Mouse (Mus musculus): ENCODE results near the gene Krtap1-4.

The Krtap1-4 gene

GRCm38 (mm10) chr11:99556195-99556594 is 27.3 kb downstream of the Krtap1-4 start:
- no peak for ATAC-seq (ENCODE audit: insufficient number of reproducible peaks, low FRiP score, low TSS enrichment)

GRCm38 (mm10) chr11:99550765-99551164 is 32.7 kb downstream of the Krtap1-4 start, which contains the start of gene Krtap3-3:
Gene Krtap3-3 (minus strand): TSS chr11:99550865.
- no peak for ATAC-seq (ENCODE audit: insufficient number of reproducible peaks, low FRiP score, low TSS enrichment)

DNA sequence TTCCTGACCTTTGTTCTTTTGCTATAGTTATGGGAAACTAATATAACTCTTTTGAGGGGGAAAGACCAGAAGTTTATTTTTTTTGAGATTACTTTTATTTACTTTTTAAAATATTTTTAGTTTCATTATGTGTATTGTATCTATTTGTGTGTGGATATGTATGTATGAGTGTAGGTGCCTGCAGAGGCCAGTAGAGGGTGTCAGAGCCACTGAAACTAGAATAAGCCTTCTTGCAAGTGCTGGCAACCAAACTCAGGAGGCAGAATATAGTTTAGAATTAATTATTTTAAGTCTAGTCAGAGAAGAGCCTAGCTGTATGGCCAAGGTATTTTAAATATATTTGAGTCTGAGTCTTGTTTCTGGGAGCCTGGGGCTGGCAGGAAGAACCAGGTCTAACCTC is 35.6 kb downstream of the Krtap1-4 start:
- ATAC-seq (ENCODE audit: insufficient number of reproducible peaks, low FRiP score, low TSS enrichment) = no peak

DNA sequence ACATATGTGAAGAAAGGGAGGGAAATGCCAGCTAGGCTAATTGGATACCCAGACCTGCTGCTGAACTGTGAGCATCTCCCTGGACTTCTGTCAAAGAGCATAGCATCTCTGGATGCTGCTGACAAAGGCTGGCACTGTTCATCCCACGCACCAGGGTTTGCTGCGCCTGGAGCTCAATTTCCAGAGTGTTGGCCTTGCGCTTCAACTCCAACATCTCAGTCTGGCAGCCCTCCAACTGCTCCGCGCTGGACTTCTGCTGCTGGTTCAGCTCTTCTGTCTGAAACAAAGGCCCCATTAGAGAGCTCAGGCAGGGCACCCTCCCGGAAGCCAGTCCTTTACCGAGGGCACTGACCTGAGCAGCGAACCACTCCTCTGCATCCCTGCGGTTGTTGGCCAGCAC is 43.7 kb downstream of the Krtap1-4 start:
- no peak for ATAC-seq (ENCODE audit: insufficient number of reproducible peaks, low FRiP score, low TSS enrichment)

All from cerebellum, adult (tissue).